Mouse (Mus musculus) brain, adult 10 weeks (tissue): ENCODE data around the gene Pdlim5. TPM values are rescaled to one million over a fixed set of nuclear protein-coding genes. Genes with fewer than 3 reads are reported as not detected.

Source experiments
- polyA plus RNA-seq: library from polyadenylated mRNA; stranded (reverse); fragments of 350-450 nt; fragmentation: Illumina TruSeq; extraction: RNeasy Lipid Tissue Mini Kit (QIAGEN cat#74804); gene quantifications from one replicate; pipeline ENCODE4 v1.2.3, GENCODE M21; 2015; ENCODE audit warnings: low read depth, low replicate concordance

Pdlim5 gene
- 21.0 TPM for polyA plus RNA-seq

DNA sequence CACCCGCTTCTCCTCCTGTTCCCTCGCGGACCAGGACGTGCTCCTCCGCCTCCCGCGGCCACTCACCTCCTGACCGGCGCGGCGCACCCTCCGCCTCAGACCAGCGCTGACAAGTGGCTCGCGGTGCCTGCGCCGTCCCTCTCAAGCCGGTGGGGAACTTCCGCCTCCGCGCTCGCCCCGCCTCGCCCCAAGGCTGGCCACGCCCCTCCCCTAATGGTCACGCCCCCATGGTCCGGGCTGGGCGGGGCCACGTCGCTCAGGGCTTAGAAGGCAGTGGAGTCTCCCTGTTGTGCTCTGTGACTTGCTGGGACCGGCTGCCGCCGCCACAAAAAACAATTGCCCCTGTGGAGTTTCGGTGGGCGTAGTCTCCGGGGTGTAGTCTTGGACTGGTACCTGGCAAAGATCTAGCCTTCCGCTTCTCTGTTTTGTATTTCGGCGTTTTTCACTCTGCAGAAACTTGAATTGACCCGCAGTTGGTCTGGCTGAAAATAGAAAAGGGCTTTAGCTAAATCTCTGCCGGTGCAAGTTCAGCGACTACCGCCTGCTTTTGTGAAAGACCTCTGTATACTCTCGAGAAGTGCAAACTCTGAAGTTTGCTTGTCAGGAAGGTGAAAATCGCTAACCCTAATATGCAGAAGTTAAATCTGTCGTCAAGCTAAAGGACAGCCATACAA is at the start of gene Pdlim5:
Gene Pdlim5 (minus strand): TSS at position 177 of the 674 bp plus-strand sequence.

Other genes starting within 250 kb of the Pdlim5 start
- gene Bmpr1b, start 226.3 kb downstream of the Pdlim5 start, polyA plus RNA-seq: 11.9 TPM
- 2.1 TPM for gene Gbp5, start 98.3 kb upstream of the Pdlim5 start, polyA plus RNA-seq
- gene Gbp7, start 134.6 kb upstream of the Pdlim5 start, polyA plus RNA-seq: 3.0 TPM
- gene Gbp3, start 164.3 kb upstream of the Pdlim5 start, polyA plus RNA-seq: 7.2 TPM
- gene Gbp2b, start 199.2 kb upstream of the Pdlim5 start, polyA plus RNA-seq: not detected
- gene Gbp2, start 224.9 kb upstream of the Pdlim5 start, polyA plus RNA-seq: 4.2 TPM